Mouse (Mus musculus): Measurements from ENCODE around the gene Cd2.

Cd2 gene

DNA sequence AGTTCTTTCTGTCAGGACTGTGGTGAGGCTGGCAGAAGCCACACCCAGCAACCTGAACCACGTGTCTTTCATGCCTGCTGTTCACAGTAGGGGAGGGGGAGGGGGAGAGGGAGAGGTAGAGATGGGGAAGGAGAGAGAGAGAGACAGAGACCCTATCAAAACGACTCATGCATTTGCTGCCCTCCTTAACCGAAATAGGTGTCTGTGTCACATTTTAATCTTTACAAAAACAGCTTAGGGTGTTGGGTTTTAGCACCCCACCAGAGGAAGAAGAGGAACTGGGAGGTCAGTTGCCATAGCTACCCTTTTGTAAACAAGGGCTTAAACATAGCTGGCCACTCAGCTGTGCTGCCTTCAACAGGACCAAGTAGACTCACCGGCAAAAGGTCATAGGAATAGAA is at the start of gene Cd2:
Gene Cd2 (minus strand): TSS at position 29 of the 401 bp plus-strand sequence.
- DNase-seq (ENCODE audit: low read depth): no peak

DNA sequence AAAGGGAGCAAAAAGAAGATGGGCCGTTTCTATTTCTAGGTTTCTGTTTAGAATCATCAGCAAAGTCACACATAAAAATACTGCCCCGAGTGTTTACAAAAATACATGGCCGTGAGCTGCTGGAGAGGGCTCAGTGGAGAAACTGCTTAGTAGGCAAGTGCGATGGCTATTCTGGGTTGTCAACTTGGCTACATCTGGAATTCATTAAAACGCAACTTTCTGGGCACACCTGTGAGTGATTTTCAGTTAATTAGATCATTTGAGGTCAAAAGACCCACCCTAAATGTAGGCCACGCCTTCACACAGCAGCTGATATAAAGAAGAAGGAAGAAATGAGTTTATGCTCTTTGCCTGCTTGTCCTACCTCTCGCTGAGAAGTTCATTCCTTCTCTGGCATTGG is 40.9 kb upstream of the Cd2 start:
- no peak for DNase-seq (ENCODE audit: low read depth)

DNA sequence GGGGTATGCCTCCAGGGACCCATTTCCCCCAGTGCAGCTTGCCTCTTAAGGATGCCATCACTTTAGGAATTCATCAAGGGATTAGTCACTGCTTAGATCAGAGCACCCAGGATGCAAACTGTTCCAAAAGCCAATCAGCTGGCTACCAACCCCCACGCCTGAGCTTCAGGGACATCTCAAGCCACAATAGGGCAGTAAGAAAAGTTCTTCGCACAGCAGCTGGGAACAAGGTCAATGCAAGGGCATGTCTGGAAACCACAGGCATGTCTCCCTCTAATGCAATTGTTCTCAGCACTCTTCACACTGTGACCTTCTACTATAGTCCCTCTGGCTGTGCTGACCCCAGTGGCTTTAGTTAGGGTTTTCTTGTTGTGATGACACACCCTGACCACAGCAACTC is 39.5 kb upstream of the Cd2 start:
- no peak for DNase-seq (ENCODE audit: low read depth)

DNA sequence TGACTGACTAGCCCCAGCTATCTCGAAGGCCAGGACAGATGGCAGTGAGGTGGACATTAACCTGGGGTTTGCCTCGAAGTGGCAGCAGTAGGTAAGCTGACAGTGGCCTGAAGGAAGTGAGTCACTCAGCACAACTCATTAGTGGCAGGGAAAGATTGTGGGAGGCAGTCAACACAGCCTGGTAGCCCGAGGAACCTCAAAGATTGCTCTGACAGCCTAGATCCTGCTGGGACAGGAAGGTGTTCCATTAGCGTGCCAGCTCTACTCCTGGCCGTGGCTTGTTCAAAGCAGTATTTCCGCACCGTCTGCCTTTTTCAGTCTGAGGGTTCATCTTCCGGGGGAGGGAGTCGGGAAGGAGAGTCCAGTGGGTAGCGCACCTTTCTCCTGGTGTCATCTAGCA is 34.7 kb upstream of the Cd2 start:
- DNase-seq (ENCODE audit: low read depth): no peak

DNA sequence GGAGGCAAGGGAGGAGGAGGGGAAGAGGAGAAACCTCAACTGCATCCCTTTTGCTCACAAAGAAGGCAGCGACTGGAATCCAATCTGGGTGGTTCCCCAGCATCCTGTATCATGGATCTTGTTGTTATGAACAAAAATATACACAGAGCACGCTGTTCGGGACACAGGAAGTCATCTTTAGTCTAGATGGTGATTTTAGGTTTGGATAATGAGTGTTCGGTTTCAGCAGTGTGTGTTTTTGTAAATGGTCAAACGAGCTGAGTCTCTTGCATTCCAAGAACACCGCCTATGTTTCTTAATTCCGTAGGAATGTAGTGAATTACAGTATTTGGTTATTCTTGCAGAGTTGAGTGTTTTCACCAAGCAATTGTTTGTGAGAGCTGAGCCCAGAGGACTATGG is 33.1 kb upstream of the Cd2 start:
- no peak for DNase-seq (ENCODE audit: low read depth)

DNA sequence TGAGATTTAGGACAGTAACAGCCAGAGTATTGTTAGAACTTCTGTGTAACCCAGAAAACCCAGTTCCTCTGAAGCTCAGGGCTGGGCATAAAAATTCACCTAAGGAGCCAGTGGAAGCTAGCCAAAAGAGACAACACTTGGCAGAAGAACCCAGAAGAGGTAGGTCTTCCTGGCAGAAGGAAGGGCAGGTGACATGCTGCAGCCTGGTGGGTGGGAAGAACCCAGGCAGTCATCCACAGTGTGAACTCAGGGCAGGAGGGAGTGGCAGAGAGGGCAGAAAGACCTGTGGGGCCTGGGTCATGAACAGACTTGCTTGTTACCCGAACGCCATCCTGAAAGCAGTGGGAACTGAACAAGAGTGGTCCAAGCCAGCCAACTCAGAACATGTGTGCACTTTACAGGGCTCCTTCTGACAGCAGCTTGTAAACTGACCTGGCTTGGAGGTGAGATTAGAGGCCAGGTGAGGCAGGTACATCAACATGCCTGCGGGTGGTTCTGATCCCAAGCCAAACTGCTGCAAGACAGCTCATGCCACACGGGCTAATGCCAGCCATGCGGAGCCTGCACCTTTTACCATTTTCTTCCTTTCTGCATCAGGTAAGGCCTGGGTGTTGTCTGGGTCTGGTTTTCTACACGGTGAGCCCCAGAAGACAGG is 30.9 kb upstream of the Cd2 start:
- no peak for DNase-seq (ENCODE audit: low read depth)

DNA sequence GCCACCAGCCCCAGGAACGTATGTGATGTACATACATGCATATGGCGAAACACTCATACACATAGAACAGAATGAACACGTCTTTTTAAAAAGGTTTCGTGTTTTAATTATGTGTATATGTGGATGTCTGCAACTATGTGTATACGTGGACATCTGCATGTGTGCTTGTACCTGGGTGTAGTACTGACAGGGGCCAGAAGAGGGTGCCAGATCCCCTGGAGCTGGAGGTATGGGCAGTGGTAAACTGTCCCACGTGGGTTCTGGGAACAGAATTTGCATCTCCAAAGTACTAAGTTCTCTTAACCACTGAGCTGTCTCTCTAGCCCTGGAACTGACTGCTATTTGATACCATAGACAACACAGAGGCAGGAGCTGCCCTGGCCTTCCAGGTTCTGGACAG is 30.4 kb upstream of the Cd2 start:
- DNase-seq (ENCODE audit: low read depth): no peak

DNA sequence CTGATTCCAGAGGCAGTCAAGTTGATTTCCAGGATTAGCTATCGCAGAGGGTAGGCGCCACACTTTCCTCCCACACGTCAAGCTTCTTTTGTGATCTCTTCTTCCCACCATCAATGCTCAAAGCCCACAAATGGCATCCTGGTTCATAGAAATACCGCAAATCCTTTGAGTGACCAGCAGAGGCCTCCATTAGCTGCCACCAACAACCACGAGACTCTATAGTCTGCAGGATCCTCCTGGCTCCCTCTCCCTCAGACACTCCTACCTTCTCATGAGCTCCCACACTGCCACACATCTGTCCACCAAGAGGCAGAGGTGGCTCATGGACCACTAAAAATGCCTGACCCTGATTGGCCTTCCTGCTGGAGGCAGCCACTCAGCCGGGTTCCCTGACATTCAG is 27.2 kb upstream of the Cd2 start:
- DNase-seq (ENCODE audit: low read depth): no peak

DNA sequence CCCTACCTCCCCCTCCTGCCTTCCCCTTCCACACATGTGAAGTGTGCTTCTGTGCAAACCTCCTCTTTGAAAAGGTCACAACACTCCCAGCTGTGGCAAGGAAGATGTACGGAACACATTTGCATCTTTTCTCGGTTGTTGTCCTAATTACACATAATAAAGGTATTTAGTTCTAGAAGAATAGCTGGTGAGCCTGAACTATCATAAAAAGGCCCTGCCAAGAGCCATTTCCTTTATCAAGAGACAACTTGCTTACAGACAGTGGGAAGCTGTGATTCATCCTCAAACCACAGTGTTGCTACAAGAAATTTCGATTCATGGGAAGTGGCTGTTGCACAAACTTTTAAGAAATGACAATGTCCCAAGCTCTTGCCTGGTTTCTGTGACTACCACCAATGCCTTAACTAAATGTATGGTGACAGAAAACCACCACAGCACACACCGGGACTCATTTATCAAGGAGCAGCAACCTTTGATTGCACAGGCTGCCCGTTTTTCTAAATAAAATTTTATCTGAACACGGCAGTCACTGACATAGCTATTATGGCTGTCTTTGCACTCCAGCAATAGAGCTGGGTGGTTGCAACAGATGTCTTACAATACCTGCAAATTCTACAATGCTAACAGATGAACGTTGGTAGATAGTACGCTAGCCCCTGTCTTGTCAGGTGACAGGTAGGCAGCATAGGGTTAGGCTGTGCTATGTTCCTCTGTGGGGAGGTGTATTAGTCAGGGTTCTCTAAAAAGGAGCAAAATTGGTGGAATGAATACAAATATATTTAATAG is 25.7 kb upstream of the Cd2 start:
- DNase-seq (ENCODE audit: low read depth): no peak

DNA sequence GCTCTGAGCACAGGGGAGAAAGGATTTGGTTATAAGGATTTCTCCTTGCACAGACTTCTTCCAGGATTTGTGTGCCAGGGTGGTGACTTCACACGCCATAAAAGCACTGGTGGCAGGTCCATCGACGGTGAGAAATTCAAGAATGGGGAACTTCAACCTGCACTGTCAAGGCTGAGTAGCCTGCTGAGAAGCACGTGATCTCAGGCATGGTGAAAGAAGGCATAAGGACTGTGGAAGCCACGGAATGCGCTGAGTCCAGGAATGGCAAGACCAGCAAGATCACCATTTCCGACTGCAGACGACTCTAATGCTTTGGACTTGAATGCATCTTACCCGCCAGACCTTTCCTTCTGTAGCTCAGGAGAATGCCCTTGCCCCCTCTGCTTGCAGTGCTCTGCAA is 23.2 kb upstream of the Cd2 start:
- no peak for DNase-seq (ENCODE audit: low read depth)

DNA sequence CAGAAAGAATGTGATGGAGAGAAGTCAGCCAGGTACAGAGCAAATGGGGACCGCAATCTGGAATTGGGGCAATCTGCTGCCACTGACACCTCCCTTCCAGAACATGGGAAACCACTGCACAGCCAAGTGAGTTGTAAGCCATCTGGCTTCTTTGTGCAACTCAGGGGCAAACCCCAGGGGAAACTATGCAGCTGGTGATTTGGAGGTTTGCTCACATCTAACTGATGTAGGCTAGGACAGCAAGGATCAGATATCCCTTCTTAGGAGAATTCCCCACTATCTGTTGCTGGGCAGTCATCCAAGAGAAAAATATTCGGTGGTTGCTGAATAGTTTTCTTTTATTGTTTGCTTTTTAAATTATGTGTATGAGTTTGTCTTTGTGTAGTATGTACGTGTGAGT is 21.9 kb upstream of the Cd2 start:
- no peak for DNase-seq (ENCODE audit: low read depth)

DNA sequence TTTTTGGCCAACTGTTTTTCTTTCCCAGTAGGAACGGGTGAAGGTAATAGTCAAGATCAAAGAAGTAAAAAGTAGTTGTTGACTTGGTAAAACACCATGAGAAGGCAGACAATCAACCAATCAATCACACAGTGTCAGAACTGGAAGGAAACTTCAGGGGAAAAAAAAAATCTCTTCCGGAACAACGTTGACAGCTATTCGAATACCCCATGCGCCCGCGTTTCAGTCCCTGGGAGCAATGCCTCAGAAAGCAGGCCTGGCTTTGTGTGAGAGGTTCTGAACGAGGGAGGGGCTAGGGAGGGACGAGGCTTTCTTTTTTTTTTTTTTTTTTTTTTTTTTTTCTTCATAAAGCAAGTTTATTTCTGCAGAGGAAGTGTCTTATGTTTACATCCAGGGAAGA is 18.4 kb upstream of the Cd2 start:
- DNase-seq (ENCODE audit: low read depth): no peak

DNA sequence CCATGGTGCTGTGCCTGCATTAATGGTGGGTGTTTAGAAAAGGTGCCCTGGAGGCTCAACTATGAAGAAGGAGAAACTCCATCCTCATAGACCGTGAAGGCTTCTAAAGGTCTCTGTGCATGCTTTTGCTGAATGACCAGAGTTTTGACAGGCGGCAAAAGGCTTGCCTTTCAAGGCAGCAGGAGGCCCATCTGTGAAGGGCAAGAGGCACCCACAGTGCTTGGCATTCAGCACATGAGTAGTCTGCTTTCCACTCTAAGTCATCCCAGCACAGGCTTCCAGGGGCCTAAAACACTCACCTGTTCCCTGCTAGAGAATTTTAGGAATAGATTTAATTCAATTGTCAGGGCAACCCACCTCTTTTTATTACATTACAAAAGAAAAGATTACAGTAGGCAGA is 17.3 kb upstream of the Cd2 start:
- DNase-seq (ENCODE audit: low read depth): no peak

DNA sequence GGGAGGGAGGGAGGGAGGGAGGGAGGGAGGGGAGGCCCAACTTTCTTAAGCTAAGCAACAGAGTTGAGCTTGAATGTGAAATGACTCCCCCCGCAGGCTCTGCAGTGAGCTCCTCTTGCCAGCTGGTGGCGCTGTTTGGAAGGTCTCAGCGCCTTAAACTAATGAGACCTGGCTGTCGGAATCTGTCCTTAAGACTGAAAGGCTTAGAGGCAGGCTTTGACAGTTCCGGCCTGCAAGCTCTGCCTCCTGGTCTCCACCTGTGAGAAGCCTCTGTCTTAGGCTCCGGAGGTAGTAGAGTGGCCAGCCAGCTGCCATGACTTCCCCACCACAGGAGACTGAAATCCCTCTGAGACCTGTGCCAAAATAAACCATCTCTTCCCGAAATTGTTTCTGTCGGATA is 16.4 kb upstream of the Cd2 start:
- DNase-seq (ENCODE audit: low read depth): peak; percentile 65

DNA sequence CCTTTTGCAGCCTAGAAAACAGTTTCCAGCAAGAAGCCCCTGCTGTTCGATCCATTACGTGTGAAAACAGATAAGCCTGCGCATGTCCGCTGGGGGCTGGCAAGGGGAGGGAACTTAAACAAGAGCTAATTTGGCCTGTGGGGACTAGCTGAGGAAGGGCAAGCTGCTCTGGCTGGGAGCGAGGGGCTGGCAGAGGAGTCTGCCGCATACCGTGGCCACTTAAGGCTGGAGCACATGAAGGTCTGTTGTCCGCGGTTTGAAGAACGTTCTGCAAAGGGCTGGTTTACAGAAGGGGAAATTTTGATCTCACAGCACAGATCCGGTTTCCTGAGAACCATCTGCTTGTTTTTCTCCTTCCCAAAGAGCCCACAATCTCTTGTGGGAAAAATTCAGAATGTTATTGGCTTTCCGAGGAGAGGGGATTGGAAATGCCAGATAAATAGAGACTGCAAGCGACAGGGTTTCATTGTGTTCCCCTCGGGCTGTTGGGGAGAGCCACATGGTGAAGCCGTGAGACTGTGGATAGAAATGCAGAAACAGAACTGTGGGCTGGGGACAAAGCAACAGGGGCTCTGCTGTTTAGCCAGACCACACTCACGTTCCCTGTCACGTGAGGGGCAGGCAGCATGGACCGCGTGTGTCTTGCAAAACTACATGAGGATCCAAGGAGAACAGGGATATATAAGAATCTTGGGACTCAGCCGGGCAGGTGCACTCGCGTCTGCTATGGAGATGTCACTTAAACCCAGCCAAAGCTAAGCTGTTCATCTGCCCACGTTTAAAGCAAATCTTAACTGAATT is 12.7 kb upstream of the Cd2 start:
- DNase-seq (ENCODE audit: low read depth): no peak

DNA sequence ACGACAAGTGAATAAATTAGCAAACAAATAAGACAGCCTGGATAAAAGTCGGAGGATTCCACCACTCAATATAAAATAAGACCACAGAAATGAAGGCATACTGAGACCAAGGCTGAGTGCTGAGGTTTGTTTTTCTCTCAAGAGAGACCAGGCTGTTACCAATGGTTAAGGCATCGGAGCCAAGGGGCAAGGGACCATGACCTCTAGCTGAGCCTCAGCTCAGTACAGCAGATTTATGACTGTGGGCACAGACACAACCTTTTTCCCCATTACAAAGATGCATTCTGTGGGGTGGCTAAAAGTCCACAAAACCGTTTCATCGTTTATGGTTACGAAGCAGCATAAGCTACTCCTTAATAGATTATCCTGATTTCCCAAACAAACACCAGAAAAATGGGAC is 11.9 kb upstream of the Cd2 start:
- no peak for DNase-seq (ENCODE audit: low read depth)

DNA sequence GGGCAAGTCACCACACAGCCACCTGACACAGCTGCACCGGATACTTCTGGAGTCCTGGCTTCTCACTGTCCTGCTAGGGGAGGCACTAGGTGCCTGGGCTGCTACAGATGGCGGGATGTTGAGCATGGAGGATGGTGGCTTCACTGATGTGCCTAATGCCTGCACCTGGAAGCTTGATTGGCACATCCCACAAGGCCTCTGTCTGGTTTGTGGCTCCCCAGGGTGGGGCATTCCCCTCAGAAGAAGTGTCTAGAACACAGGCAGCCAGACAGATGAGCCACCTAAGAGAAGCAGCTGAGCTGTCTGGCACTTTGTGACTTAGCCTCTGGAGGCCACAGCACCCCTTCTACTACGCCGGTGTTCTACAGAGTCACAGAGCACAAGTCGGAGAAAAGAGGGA is 9.5 kb upstream of the Cd2 start:
- no peak for DNase-seq (ENCODE audit: low read depth)

DNA sequence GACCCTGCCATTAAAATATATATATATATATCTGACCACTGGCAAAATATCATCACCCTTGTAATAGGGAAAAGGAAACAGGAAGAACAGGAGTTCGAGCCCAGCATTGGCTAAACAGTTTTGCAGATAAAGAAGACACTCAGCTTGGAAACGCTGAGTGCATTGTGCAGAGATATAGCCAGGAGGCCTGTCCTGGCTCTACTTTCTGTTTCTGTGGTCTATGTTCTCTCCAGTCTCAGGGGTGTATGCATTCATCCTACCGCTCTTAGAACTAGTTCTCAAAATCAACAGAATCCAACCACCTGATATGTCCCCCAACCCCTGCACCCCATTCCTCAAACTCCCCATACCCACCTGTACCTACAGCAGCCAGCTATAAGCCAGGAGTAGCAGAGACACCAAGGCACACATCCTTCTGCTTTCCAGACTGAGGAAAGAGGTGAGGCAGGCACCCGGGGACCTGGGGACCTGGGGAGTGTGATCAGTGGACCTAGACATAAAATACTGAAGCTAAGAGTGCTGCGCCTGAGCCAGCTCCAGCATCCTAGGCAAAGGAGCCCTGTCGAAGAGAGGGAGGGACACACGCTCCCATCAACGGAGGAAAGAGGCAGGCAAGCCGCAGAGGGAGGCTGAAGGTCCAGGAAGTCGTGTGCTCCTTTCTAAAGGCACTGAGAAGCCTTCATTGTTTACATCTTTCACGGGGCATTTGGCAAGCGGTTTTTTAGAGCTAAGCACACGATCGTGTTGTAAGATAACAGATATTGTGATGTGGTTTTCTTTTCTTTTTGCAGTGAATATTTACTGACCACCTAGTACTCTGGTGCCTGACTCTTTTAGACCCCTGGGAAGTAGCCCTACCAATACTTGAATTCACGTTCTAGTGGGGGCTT is 8.4 kb upstream of the Cd2 start:
- DNase-seq (ENCODE audit: low read depth): no peak

DNA sequence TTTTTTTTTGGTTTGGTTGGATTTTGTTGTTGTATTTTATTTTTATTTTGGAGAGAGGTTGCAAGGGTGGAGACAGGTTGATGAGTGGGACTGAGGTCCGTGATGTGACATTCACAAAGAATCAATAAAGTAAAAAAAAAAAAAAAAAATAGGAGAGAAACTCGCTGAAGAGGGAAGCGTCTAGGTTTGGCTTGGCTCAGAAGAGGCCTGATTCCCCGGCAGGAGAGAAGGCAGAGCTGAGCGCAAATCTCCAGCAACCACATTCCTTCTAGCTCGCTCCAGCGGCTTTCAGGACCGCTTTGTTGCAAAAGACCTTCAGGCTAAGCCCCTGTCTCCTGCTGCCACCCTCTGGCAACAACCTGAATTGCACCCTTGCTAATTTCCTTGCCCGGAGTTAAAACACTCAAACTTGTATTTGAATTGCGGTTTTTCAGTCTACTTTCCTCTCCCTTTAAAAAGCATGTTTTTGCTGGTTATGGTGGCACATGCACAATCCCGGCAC is 7.7 kb upstream of the Cd2 start:
- peak; percentile 77 for DNase-seq (ENCODE audit: low read depth)

DNA sequence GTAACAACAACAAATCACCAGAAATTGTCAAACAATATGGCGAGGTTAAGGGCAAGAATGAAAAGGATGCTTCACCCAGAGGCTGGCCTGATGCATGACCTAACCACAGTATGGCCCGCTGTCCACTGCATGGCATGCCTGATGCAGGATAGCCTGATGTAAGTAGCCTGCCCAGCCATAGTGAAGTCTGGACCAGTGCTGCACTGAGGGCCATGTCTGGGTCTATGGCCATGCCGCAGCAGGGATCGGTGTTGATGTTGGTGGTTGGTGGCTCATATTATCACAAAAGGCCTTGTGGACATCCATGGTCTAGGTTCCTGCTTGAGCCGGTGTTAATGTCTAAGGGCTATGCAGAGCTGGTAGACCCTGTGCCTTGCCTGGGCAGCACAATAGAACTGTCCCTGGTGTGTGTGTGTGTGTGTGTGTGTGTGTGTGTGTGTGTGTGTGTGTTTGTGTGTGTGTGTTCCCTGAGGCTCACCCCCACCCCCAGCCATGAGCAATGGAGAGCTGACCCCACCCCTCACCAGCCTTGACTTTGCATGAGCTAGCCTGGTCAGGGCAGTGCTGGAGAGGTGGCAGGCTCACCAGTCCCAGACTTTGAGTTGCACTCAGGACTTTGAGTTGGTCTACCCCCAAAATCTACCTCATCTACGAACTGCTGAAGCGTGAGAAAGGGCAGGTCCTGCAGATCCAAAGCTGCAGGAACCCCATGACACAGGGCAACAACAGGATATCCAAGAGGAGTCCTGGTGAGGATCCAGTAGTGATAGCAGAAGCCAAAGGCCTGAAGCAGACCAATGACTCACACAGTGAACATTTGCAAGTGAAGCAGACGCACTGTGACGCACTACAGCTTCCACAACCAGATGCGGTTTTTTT is 7.0 kb upstream of the Cd2 start:
- DNase-seq (ENCODE audit: low read depth): no peak

DNA sequence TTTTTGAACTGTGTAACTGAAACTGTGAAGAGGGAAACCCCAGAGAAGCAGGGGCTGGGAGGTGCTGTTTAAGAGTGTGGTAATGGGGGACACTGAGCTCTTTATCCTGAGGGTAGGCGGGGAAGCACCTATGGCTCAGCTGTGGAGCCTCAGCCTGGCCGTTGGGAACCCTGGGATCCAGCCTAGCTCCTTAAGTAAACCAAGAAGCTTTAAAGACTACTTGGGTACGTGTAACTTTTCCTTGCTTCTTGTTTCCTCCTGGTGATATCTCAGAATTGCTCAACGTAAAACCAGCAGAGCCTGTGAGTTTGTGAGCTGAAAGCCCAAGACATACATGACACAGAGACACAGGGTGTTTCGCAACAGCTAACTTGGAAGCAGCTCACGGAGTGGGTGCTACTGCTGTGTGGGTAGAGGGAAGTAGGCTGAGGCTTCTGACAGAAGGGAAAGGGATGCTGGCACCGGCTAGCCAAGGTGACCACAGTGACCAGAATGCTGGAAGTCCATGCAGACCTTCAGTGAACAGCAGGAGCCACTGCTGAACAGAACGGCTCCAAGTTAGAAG is 5.9 kb upstream of the Cd2 start:
- no peak for DNase-seq (ENCODE audit: low read depth)
